Mouse (Mus musculus) cerebellum, adult 9-10 months (tissue): ENCODE measurements around the gene Cipc.

Experiments
- DNase-seq: peaks from one replicate; pipeline ENCODE4 v3.0.0; 2022

Gene Cipc

DNA sequence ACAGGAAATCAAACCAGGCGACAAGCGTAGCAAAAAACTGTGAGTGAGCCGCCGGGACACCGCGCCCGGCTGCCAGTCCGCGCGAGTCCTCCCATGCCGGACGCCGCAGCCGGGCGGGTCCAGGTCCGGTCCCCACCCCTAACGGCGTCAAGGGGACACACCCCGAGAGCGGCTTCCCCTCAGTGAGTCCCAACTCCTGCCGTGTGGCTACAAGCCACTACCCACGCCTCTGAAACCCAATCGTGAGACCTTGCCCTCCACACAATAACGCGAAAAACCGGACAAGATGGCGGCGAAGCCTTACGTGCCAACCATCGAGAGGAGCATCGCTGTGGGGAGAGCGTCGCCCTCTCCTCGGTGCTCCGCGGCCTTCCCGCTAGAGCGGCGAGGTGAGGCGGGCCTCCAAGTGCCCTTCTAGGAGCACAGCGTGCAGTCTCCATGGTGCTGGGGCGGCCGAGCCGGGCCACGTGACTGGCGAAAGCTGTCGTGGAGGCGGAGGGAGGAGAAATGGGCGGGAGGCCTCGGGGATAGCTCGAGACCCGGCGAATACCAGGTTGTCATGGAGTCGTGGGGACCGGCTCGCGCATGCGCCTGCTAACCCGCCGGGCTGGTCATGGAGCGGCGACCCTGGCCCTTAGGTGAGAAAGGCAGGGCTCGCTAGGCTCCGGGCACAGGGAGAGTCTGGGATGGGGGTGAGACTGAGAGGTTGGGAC is at the start of gene Cipc:
TSS of gene Cipc (plus strand) at position 182 of the 713 bp plus-strand sequence.
- peak; percentile 98 for DNase-seq

- no peak for DNase-seq
Measured at GRCm38 (mm10) chr12:86897769-86898273, 49.0 kb upstream of the Cipc start.

DNA sequence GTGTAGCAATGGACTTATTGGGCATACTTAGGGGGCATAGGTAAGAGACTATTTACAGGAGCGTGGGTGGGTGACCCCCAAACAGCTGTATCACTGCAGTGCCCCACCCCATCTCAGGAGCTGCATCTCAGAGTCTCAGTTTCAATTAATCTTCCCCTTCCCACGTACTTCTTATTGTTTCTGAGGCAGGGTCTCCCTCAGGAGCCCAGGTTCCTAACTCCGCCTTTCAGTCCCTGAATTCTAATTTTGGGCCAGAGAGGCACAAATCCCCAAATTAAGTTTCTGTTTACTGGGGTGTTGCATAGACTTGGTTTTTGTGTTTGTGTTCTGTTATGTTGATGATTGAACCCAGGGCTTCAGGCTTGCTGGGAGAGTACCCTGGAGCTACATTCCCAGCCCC is 48.4 kb upstream of the Cipc start:
- no peak for DNase-seq

GRCm38 (mm10) chr12:86899461-86900179 is 47.2 kb upstream of the Cipc start:
- DNase-seq, result no peak

DNA sequence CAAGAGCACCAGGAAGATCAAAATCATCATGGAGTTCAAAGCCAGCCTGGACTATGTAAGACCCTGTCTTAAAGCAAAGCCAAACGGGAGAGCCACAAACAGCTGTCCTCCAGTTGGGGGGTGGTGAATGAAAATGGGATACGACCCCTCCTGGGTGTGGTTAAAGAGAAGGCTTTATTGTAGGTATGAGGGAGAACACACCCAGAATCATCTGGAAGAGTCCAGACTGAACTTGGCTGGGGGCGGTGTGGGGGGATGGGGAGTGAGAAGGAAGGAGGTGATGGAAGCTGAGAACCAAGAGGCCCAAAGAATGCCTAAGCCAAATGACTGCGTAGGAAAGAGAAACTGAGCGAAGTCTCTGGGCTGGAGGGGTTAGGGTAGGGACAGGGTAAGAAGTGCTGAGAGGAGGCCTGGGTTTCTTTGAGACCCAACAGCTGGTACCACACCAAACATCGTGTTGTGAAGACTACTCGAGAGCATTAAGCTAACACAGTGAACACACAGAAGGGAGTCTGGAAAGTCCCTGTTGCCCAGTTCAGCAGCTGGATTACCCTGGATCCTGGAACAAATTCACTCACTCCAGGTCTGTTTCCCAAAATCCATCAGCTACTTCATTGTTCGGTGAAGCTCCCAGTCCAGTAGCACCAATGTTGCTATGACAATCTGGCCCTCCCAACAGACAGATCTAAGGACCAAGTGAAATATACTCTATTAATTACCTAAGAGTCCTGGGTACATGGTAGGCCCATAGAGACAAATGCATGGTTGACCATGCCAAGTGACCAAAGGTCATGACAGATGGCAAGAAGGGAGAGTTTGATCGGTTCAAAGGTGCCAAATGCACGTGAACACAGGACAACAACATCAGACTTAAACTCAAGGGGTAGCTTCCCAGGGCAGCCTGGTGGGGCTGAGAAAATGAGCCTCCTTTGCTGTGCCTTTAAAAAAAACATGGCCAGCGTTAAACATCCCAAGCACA is 42.7 kb upstream of the Cipc start:
- DNase-seq, result no peak

- DNase-seq, result peak; percentile 82
Measured at GRCm38 (mm10) chr12:86905203-86905602, 41.6 kb upstream of the Cipc start.

DNA sequence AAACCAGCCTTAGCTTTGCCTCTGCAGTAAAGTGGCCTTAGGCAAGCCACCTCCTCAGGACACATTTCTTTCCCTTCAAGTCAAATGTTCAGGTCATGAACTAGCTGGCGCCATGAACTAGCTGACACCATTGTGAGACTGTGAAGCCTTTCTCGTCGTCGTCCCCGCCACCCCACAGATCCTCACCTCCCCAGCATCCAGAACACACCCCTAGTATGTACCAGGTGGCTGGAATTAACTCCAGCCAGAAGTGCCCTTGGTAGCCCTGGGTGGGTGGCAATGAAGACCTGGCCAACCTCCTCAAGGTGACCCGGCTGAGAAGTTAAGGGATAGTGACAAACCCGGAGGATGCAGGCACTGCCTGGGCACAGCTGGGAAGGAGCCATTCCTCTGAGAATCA is 41.0 kb upstream of the Cipc start:
- no peak for DNase-seq

GRCm38 (mm10) chr12:86906395-86906794 is 40.4 kb upstream of the Cipc start:
- DNase-seq, result peak; percentile 89

GRCm38 (mm10) chr12:86911482-86911931 is 35.3 kb upstream of the Cipc start:
- no peak for DNase-seq

DNA sequence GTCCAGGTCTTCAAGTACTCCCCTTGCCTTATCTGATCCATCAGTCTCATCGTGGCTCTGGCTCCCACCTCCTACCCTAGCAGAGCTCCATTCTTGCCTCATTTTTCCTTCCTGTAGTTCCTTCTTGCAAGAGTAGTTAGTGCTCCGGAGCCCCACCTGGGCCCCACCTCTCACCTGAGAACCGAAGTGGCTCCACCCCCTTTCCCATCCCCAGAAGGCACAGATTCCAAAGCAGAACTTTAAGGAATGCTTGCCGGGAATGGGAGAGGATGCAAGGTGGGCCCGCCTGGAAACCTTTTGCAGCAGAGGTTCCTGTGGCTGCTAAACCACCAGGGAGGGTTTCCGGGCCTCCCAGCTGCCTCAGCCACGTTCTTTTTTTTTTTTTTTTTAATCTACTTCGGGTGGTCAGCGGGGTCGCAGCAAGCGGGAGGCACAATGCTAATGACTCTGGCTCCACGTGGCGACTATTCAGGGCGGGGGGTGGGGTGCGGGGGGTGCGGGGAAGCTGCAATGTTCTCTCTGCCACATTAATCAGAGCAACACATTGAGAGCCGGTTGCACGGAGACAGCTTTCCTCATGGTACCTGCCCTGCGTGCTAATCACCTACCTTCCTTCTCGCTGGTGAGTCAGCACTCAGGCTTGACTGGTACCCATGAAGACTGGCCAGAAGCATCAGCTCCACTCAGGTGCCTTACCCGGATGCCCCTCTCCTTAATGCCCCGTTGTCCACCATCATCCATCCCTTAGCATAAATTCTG is 34.3 kb upstream of the Cipc start:
- DNase-seq, result no peak

- DNase-seq, result no peak
Measured at GRCm38 (mm10) chr12:86914351-86914750, 32.5 kb upstream of the Cipc start.

- no peak for DNase-seq
Measured at GRCm38 (mm10) chr12:86914756-86915155, 32.1 kb upstream of the Cipc start.

DNA sequence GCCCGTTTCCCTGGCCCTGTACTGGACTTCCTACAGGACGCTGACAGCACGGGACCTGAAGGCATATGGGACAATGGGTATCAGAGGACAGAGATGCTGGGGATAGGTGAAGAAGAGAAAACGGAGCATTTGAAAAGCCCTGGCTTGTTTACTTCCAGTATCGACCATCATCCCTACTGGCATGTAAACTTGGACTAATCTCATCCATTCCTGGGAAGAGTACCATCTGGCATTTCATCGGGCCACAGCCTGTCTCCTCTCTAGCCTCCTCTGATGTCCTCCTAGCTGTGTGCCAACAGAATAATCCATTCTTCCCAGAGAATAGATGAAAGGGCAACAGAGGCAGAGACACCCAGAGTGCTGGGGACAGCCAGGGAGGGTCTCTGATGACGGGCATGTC is 31.2 kb upstream of the Cipc start:
- peak; percentile 89 for DNase-seq

- DNase-seq, result no peak
Measured at GRCm38 (mm10) chr12:86916796-86917573, 29.9 kb upstream of the Cipc start.

- no peak for DNase-seq
Measured at GRCm38 (mm10) chr12:86918361-86918967, 28.4 kb upstream of the Cipc start.

DNA sequence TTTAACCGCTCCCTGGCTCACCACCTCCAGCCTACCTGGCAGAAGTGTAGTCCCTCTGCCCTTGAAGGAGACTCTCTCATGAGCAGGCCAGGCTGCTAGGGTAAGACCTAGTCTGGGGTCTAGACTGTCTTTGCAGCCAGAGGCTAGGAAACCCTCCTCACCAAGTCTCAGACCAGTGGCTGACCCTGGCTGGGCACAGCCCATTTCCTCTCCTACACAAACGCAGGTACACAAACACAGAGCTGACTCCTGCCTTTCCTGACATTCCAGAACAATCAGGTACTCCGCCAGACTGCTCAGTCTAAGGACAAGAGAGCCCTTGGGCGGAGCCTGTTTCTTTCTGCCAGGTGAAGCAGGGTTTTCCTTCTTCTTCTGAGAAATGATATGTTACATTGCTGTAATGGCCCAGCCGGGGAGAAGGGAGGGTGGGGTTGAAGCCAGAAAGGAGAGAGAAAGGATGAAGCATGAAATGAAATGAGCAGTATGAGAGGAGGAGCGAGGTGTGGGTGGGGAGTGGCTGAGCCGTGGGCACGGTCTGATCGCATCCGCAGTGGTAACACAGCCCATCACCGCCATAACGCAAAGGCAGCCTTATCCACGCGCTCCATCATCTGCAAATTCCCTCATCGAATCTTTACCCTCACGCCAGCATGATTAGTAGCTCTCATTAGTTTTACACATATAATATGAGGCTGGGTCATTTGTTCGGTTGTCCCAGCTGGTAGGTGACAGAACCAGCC is 27.7 kb upstream of the Cipc start:
- no peak for DNase-seq

DNA sequence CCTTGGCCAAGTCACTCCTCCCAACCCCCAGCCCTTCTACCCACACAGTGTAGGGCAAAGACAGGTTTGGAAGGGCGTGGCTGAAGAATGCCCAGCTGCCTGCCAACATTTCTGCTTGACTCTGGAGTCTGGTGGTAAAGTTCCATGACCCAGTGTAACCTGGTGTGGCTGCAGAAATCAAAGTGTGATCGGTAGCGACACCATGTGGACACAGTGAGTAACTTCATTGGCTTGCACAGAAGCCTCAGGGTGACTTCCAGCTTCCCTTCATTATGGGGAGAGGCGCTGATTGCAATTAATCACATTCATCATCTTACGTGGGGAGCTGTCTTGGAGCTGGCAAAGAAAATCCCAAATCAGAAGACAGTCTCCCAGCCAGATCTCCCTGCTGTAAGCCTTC is 23.0 kb upstream of the Cipc start:
- DNase-seq, result peak; percentile 90

GRCm38 (mm10) chr12:86930934-86931729 is 15.7 kb upstream of the Cipc start:
- DNase-seq, result no peak

DNA sequence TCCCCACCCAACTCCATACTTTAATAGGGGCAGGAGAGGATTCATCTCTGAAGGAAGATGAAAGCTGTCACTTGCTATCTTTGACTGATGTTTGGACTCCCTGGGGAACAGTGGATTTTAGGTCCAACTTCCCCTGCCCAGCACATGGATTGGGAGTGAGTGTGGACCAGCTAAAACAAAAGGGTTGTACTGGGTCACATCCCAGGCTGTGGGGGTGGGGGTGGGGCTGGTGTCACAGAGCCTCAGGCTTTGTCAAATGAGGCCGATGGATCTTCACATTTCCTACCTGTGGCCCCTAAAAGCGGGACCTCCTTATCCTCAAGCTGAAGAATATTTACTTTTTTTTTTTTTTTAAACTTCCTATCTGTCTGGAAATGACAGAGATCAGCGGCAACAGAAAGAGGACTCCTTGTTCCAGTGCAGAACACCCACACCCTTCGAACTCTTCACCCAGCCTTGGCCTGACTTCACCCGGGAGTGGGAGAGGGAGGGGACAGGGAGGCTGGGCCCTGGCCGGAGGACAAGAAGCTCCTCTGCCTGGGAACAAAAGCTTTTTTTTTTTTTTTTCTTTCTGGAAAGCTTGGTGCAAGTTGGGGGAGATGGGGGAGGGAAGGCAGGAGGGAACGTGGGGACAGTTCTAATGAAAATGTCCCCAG is 14.8 kb upstream of the Cipc start:
- DNase-seq, result no peak
